Comparison of ENCODE assay signal across 8 mouse cellular contexts in the genomic region with DNA sequence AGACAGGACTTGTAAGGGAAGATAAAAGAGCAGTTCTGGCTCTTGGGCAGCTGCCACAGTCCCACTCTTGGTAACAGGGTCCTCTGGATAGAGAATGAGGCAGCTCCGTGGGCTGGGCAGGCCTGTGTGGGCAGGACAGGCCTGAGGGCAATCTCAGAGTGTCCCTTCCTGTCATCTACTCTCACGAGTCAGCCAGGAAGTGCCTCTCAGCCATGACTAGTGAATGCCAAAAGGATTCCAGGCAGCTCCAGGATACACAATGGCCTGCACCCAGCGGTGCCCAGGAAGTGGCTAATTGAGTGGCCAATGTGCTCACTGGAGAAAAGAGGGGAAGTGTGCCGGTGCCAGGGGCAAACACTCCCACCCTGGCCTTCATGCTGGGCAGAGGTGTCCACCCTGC. TPM values are rescaled to one million over a fixed set of nuclear protein-coding genes. Genes with fewer than 3 reads are reported as not detected.
A peak's percentile ranks its signal among the peaks of the same experiment; 100 is the strongest.
DNase-seq lines count a peak whose midpoint lies in the region; ATAC-seq and TF ChIP-seq lines count a peak whose summit lies in the region.

No protein-coding gene starts in this region.

- peak overlapping the region; percentile 20; the same call in 1 of the 2 replicates for H3K27ac ChIP-seq in stomach, postnatal 0 days (replicated peaks)

- DNase-seq in adrenal gland, adult 2 months = peak; percentile 36
- no peak for DNase-seq in adrenal gland, postnatal 10 days
- DNase-seq in right cerebral cortex, adult 18-20 months = peak; percentile 39
- no peak for DNase-seq in right cerebral cortex, postnatal 14 days
- DNase-seq in kidney, postnatal 36 days = peak; percentile 33 to 42
- no peak for DNase-seq in stomach, postnatal 0 days (ENCODE audit: low spot score)
- DNase-seq in urinary bladder, adult 18-20 months (ENCODE audit: low spot score in 2 of 2) = no peak

- H3K4me2 ChIP-seq in stomach, postnatal 0 days (replicated peaks; ENCODE audit: low read depth) = no peak overlapping the region

- TF ChIP-seq EP300 in stomach, postnatal 0 days (optimal IDR thresholded peaks at IDR 0.05) = no peak

- no peak for TF ChIP-seq CTCF in stomach, postnatal 0 days (IDR thresholded peaks at IDR 0.05; ENCODE audit: low read depth)

- H3K9me3 ChIP-seq in stomach, postnatal 0 days (ENCODE audit: control insufficient read depth, low read length) = no peaks in the 10 kb centered on the region

- H3K9ac ChIP-seq in stomach, postnatal 0 days (ENCODE audit: low read length) = no peak overlapping the region

- H3K27me3 ChIP-seq in stomach, postnatal 0 days (ENCODE audit: control insufficient read depth, insufficient read depth, low read length) = no peaks in the 10 kb centered on the region

- H3K4me3 ChIP-seq in stomach, postnatal 0 days (ENCODE audit: low read depth, low read length) = no peak overlapping the region

- WGBS in stomach, postnatal 0 days = 24% methylated on average over 4 of the region's 4 CpGs

- H3K4me1 ChIP-seq in stomach, postnatal 0 days (replicated peaks; ENCODE audit: control insufficient read depth, insufficient read depth) = no peaks in the 10 kb centered on the region

- H3K36me3 ChIP-seq in stomach, postnatal 0 days (ENCODE audit: control insufficient read depth, insufficient read depth, low read length) = no peaks in the 10 kb centered on the region

- ATAC-seq in stomach, postnatal 0 days (ENCODE audit: low FRiP score, low TSS enrichment) = no peak
- no peak for ATAC-seq in megakaryocyte progenitor cell, adult 5-6 weeks (replicated peaks; ENCODE audit: poor library complexity)

RNA-seq across cellular contexts. Expression of gene Aatk, which starts 7.4 kb away (rescaled TPM):
- 10 to 100 TPM in 1 of 2 experiments, 1 to 10 TPM in 1; 9.9 to 15.5 TPM for total RNA-seq in adrenal gland, adult 2 months (2021)
- polyA plus RNA-seq in adrenal gland, adult 2 months (2012; rRNA removed) = 26.3 and 44.1 TPM in 2 replicates
- total RNA-seq in adrenal gland, postnatal 10 days (2021) = 10 to 100 TPM; 16.3 to 23.5 TPM
- polyA plus RNA-seq in stomach, postnatal 0 days (2015; fragmentation: Nextera tagmentation; extraction: Ambion mirVana) = 1.6 and 2.1 TPM in 2 replicates
- total RNA-seq in megakaryocyte progenitor cell, adult 5-6 weeks (2015) = 4.7 and 6.3 TPM in 2 replicates
- 5.6 and 6.3 TPM in 2 replicates for total RNA-seq in megakaryocyte progenitor cell, adult 5-6 weeks (2017)

RNA-seq across cellular contexts. Expression of gene Cep131, which starts 47.0 kb away (rescaled TPM):
- total RNA-seq in adrenal gland, adult 2 months (2021) = 100 to 1,000 TPM in 1 of 2 experiments, 10 to 100 TPM in 1; 74.3 to 121 TPM
- 33.6 and 50.6 TPM in 2 replicates for polyA plus RNA-seq in adrenal gland, adult 2 months (2012; rRNA removed)
- total RNA-seq in adrenal gland, postnatal 10 days (2021) = 10 to 100 TPM; 52.2 to 87.4 TPM
- polyA plus RNA-seq in stomach, postnatal 0 days (2015; fragmentation: Nextera tagmentation; extraction: Ambion mirVana) = 5.8 and 6.3 TPM in 2 replicates
- 5.1 and 5.2 TPM in 2 replicates for total RNA-seq in megakaryocyte progenitor cell, adult 5-6 weeks (2015)
- 12.3 and 19.3 TPM in 2 replicates for total RNA-seq in megakaryocyte progenitor cell, adult 5-6 weeks (2017)

RNA-seq across cellular contexts. Expression of gene Tepsin, which starts 59.0 kb away (rescaled TPM):
- total RNA-seq in adrenal gland, adult 2 months (2021) = 10 to 100 TPM; 10.2 to 14.4 TPM
- polyA plus RNA-seq in adrenal gland, adult 2 months (2012; rRNA removed) = 53.9 and 61.2 TPM in 2 replicates
- total RNA-seq in adrenal gland, postnatal 10 days (2021) = 10 to 100 TPM in 1 of 2 experiments, 1 to 10 TPM in 1; 9.0 to 13.2 TPM
- 8.3 and 11.5 TPM in 2 replicates for polyA plus RNA-seq in stomach, postnatal 0 days (2015; fragmentation: Nextera tagmentation; extraction: Ambion mirVana)
- total RNA-seq in megakaryocyte progenitor cell, adult 5-6 weeks (2015) = 8.3 and 10.3 TPM in 2 replicates
- total RNA-seq in megakaryocyte progenitor cell, adult 5-6 weeks (2017) = 8.3 and 8.8 TPM in 2 replicates

RNA-seq across cellular contexts. Expression of gene Ndufaf8, which starts 59.1 kb away (rescaled TPM):
- total RNA-seq in adrenal gland, adult 2 months (2021) = 10 to 100 TPM; 47.5 to 76.2 TPM
- polyA plus RNA-seq in adrenal gland, adult 2 months (2012; rRNA removed) = 78.1 and 85.2 TPM in 2 replicates
- total RNA-seq in adrenal gland, postnatal 10 days (2021) = 10 to 100 TPM; 53.1 to 53.9 TPM
- polyA plus RNA-seq in stomach, postnatal 0 days (2015; fragmentation: Nextera tagmentation; extraction: Ambion mirVana) = 84.8 and 84.9 TPM in 2 replicates
- total RNA-seq in megakaryocyte progenitor cell, adult 5-6 weeks (2015) = 18.6 and 24.5 TPM in 2 replicates
- 20.0 and 20.6 TPM in 2 replicates for total RNA-seq in megakaryocyte progenitor cell, adult 5-6 weeks (2017)

Comparison
In these comparisons a context has a peak if more than half of its experiments do, and no peak if none do; other contexts are left out.
1. DNase-seq: peak in adrenal gland, adult 2 months (single experiment), right cerebral cortex, adult 18-20 months (single experiment) and kidney, postnatal 36 days (2 of 2); none in adrenal gland, postnatal 10 days (single experiment), right cerebral cortex, postnatal 14 days (single experiment), stomach, postnatal 0 days (single experiment) and urinary bladder, adult 18-20 months (0 of 2).